Mouse (Mus musculus) right cerebral cortex, adult 2 months (tissue): ENCODE measurements around the gene H2-DMb2.

Source experiments
- DNase-seq, 2 experiments: peaks; one replicate each; pipeline ENCODE4 v3.0.0; 2021 to 2022; ENCODE audit warnings: low spot score in 2 of 2

H2-DMb2 gene

GRCm38 (mm10) chr17:34118113-34118872 lies 24.8 kb upstream of the H2-DMb2 start:
- DNase-seq, result peak in 1 of 2 experiments; percentile 40

GRCm38 (mm10) chr17:34118873-34119248 lies 24.2 kb upstream of the H2-DMb2 start:
- DNase-seq, result no peak

GRCm38 (mm10) chr17:34119249-34120179 lies 23.6 kb upstream of the H2-DMb2 start, which contains the start of gene H2-DMa:
Gene H2-DMa (plus strand): TSS chr17:34119541.
- DNase-seq, result peak; percentile 99

- DNase-seq, result peak; percentile 87 to 89
Measured at GRCm38 (mm10) chr17:34120180-34120723, 22.9 kb upstream of the H2-DMb2 start.

- peak in 1 of 2 experiments; percentile 78 for DNase-seq
Measured at GRCm38 (mm10) chr17:34120814-34121171, 22.3 kb upstream of the H2-DMb2 start.

GRCm38 (mm10) chr17:34121172-34121878 lies 21.8 kb upstream of the H2-DMb2 start:
- peak; percentile 90 to 91 for DNase-seq

- peak in 1 of 2 experiments; percentile 50 for DNase-seq
Measured at GRCm38 (mm10) chr17:34121879-34122187, 21.3 kb upstream of the H2-DMb2 start.

GRCm38 (mm10) chr17:34122188-34122984 lies 20.7 kb upstream of the H2-DMb2 start, which contains the start of gene Brd2:
Gene Brd2 (minus strand): TSS chr17:34122634.
- DNase-seq, result peak; percentile 96 to 97

- no peak for DNase-seq
Measured at GRCm38 (mm10) chr17:34123111-34123510, 20.0 kb upstream of the H2-DMb2 start.

GRCm38 (mm10) chr17:34123518-34123917 lies 19.6 kb upstream of the H2-DMb2 start:
- no peak for DNase-seq

- no peak for DNase-seq
Measured at GRCm38 (mm10) chr17:34124649-34125048, 18.5 kb upstream of the H2-DMb2 start.

GRCm38 (mm10) chr17:34126826-34127420 lies 16.2 kb upstream of the H2-DMb2 start:
- DNase-seq, result no peak

- peak; percentile 70 to 72 for DNase-seq
Measured at GRCm38 (mm10) chr17:34127475-34127874, 15.6 kb upstream of the H2-DMb2 start.

GRCm38 (mm10) chr17:34128264-34128937 lies 14.7 kb upstream of the H2-DMb2 start:
- DNase-seq, result peak; percentile 73 to 75

GRCm38 (mm10) chr17:34128944-34129791 lies 13.9 kb upstream of the H2-DMb2 start:
- DNase-seq, result no peak

- DNase-seq, result no peak
Measured at GRCm38 (mm10) chr17:34130073-34130947, 12.8 kb upstream of the H2-DMb2 start.

- DNase-seq, result no peak
Measured at GRCm38 (mm10) chr17:34131911-34132310, 11.2 kb upstream of the H2-DMb2 start.

GRCm38 (mm10) chr17:34133289-34133688 lies 9.8 kb upstream of the H2-DMb2 start:
- no peak for DNase-seq
